Mouse (Mus musculus) cerebellum, adult 18-20 months (tissue): Measurements from ENCODE around the gene Coq8b.

ENCODE experiments used
- DNase-seq, 2 experiments: peaks; one replicate each; pipeline ENCODE4 v3.0.0; 2021

The Coq8b gene

DNA sequence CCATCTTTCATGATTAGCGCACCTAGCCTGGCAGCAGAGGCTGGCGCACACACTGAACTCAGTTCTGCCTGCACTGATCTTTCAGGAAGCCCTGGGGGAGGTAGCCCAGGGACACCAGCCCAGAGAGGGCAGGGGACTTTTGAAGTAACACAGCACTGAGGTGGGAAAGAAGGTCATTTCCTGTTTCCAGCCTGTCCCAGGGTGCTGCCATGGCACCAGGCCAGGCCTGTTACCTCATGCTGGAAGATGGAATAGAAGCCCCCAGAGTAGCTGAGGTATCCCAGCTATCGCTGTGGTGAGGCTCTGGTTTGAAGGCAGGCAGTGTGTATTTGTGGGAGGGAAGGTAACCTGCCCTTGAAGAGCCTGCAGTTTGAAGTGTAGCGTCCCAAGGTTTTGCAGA, 42.1 kb downstream of the Coq8b start:
- no peak for DNase-seq

DNA sequence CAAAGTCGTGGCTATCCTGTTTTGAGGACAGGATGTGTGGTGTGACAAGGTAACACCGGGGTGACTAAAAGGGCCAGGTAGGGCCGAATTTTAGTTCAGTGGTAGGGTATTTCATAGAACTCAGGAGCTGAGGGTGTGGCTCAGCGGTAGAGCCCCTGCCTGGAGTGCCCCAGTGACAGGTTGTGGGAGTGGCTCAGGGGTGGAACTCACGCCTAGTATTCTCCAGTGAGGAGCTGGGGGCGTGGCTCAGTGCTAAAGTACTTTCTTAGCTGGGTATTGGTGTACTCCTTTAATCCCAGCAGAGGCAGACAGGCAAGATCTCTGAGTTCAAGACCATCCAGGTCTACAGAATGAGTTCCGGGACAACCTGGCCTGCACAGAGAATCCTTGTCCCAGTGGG, 43.2 kb downstream of the Coq8b start:
- DNase-seq: no peak

GRCm38 (mm10) chr7:27277191-27277590, 44.4 kb downstream of the Coq8b start:
- DNase-seq: no peak

GRCm38 (mm10) chr7:27281717-27282116, 48.9 kb downstream of the Coq8b start:
- DNase-seq: no peak

- DNase-seq: no peak
Observed at GRCm38 (mm10) chr7:27282225-27282624, 49.4 kb downstream of the Coq8b start.

DNA sequence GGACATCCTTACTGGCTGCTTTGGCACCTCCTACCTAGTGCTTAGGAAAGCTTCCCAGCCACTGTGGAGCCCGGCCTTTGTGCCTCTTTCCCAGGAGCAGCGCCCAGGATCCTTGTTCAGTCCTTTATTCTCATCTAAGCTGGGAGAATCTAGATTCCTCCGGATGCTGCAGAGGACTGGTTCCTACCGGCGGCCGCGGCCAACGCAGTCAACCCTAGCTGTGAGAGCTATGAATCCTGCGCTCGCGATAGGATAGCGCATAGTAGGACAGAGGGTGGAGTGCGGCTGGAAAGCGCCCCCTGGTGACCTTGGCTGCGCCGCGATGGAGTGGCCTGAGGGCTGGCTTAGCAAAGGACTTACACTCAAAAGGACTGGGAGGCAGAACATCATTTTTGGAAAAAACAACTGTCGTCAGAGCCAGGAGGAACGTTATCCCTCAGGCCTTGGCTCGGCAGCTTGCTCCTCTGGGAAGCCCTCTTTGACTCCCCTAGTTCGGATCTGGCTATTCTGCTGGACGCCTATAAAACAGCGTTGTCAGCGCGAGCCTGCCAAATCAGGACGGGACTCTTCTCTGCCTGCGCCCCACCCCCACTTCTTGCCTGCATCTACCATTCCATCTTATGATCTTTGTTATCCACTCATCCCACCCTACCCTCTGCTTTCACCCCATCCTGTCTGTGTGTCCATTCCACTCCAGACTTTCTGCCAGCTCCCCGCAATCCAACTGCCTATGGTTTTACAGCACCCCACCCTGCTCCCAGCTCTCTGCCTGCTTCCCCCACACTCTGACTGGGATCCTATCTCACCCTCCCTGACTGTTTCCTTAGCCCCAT, 52.3 kb downstream of the Coq8b start:
- peak in 1 of 2 experiments; percentile 43 for DNase-seq

DNA sequence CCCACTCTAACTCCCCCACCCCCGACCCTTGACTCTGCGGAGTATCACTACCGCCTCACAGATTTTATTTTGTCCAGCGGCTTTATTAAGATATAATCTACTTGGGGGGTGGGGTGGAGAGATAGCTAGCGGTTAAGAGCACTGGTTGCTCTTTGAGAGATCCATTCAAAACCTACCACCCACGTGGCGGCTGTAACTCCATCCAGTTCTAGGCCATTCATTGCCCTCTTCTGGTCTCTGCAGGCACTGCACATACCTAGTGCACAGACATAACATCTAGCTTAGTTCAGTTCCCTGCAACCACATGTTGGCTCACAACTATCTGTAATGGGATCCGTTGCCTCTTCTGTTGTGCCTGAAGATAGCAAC, 52.9 kb downstream of the Coq8b start:
- peak; percentile 58 to 61 for DNase-seq

GRCm38 (mm10) chr7:27288732-27289131, 55.9 kb downstream of the Coq8b start:
- DNase-seq: no peak

- no peak for DNase-seq
Observed at GRCm38 (mm10) chr7:27290555-27290954, 57.7 kb downstream of the Coq8b start.

GRCm38 (mm10) chr7:27291795-27292466, 59.1 kb downstream of the Coq8b start:
- no peak for DNase-seq

- DNase-seq: no peak
Observed at GRCm38 (mm10) chr7:27295956-27296355, 63.1 kb downstream of the Coq8b start.

GRCm38 (mm10) chr7:27296518-27296917, 63.7 kb downstream of the Coq8b start:
- no peak for DNase-seq

GRCm38 (mm10) chr7:27298033-27298610, 65.3 kb downstream of the Coq8b start:
- peak in 1 of 2 experiments; percentile 22 for DNase-seq

- DNase-seq: peak; percentile 43 to 56
Observed at GRCm38 (mm10) chr7:27298816-27299215, 66.0 kb downstream of the Coq8b start.

- DNase-seq: no peak
Observed at GRCm38 (mm10) chr7:27300351-27300750, 67.5 kb downstream of the Coq8b start.

GRCm38 (mm10) chr7:27300801-27301200, 68.0 kb downstream of the Coq8b start:
- DNase-seq: no peak

DNA sequence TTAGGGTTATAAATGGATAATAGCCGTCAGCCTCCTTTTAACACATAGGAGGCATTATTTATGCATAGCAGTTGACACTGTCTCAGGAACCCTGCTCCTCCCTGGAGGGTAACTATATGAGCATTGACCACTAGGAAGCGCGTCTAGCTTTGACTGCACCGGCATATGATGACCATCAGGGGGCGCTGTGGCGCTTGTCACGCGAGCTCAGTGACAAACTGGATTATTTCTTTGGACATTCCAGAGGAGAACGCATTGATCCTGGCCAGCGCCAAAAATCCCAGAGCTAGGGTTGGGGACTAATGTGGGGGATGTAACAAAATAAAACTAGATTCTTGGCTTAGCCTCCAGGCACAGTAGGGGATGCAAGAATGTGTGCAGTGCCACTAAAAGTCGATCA, 69.3 kb downstream of the Coq8b start:
- peak; percentile 63 to 85 for DNase-seq

- no peak for DNase-seq
Observed at GRCm38 (mm10) chr7:27305091-27305730, 72.4 kb downstream of the Coq8b start.

DNA sequence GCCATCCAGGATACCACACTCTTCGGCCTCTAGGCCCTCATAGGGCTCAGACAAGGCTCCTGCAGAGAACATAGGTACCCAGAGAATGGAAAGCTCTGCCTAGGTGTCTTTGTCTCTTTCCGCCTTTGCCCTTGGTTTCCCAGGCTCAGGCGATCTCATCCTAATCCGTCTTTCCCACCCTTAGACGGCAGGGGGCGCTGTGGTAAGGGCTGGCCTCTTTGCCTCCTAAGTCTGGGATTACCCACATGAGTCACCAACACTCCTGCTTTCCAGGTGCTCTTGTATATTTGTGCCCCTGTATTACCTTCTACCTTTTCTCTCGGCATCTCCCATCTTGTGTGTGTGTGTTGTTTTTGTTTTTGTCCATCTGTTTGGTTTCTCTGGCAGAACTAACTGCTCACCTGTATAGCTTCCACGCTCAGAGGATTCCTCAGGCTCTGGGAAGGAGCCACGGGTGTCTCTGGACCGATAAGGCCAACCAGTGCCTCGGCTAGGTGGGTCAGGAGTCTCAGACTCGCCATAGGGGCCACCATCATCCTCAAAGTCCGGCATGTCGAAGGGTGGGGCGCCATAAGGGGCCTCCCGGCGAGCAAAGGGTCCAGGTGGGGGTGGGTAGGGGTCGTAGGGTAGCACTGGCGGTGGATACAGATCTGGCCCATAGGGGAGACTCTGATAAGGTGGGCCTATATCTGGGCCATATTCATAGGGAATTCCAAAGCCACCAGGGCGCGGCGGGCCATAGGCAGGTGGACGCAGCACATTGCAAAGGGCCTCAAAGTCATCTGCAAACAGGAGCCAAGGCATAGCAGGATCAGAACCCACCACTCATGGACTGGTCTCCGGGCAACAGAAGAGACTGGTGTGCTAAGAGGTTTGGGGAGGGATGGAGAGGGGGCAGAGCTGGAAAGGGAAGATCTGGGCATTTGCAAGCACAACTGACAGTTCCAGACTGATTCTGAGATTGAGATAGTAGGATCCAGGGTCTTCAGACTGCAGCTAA, 73.6 kb downstream of the Coq8b start:
- peak in 1 of 2 experiments; percentile 39 for DNase-seq

GRCm38 (mm10) chr7:27307551-27307950, 74.7 kb downstream of the Coq8b start:
- no peak for DNase-seq
